Mouse (Mus musculus): ENCODE measurements around the gene Fam120a. TPM values are rescaled to one million over a fixed set of nuclear protein-coding genes. Genes with fewer than 3 reads are reported as not detected.
A peak's percentile ranks its signal among the peaks of the same experiment; 100 is the strongest.

Gene Fam120a
- polyA plus RNA-seq, 1 experiment from 2014 or later = 39.7 TPM

DNA sequence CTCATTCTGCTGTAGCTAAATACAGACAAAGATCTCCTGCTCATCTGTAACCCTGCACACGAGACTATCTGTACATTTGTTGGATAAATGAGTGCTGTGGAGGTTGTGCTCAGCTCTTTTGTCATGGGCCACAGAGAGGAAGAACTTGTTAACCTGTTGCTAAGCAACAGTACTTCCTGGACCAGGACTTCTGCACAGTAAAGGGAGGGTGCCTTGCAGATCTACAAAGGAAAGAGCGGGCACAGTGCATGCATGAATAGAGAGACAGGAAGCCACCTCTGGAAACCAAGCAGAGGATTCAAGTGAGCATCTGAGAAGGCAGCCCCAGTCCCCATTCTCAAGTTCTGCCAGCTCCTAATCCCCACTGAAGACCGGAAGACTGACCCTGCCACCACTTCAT is 27.1 kb upstream of the Fam120a start:
- no peak overlapping the region for H3K27ac ChIP-seq (replicated peaks; ENCODE audit: low read depth, low read length)
- 30% methylated on average over 3 of the region's 3 CpGs for WGBS
- no peak overlapping the region for H3K4me2 ChIP-seq (ENCODE audit: low read depth, low read length)
- no peaks in the 10 kb centered on the region for H3K9me3 ChIP-seq (ENCODE audit: control insufficient read depth, low read length)
- no peak overlapping the region for H3K4me3 ChIP-seq (ENCODE audit: low read depth, low read length)
- H3K9ac ChIP-seq (ENCODE audit: low read depth, low read length) = no peak overlapping the region
- DNase-seq (ENCODE audit: low spot score) (peak; percentile 58), ATAC-seq (ENCODE audit: low read depth) (no peak)
- H3K27me3 ChIP-seq (replicated peaks; ENCODE audit: control insufficient read depth, insufficient read depth, low read length) = no peaks in the 10 kb centered on the region
- H3K4me1 ChIP-seq (ENCODE audit: control insufficient read depth, insufficient read depth, low read length) = no peaks in the 10 kb centered on the region
- no peaks in the 10 kb centered on the region for H3K36me3 ChIP-seq (ENCODE audit: control insufficient read depth, insufficient read depth, low read length)

DNA sequence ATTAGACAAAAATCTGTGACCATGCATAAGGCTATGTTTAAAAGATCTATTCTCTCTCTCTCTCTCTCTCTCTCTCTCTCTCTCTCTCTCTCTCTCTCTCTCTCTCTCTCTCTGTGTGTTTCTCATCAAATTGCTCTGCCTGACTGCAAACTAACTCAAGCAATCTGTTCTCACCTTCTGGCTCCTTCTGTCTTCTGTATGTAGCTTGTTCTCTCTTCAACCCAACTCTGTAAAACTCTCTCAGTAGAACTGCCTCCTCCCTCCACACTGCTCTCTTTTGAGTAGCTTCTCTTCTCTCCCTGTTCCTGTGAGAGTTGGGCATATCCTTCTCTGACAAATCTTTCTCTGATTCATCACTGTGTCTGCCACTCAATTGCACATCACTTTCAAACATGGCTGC is 25.1 kb upstream of the Fam120a start:
- Histone ChIP-seq H3K4me3 (ENCODE audit: low read depth, low read length) (no peak overlapping the region), H3K27me3 (replicated peaks; ENCODE audit: control insufficient read depth, insufficient read depth, low read length) (no peaks in the 10 kb centered on the region), H3K27ac (replicated peaks; ENCODE audit: low read depth, low read length) (no peak overlapping the region), H3K9ac (ENCODE audit: low read depth, low read length) (no peak overlapping the region), H3K4me1 (ENCODE audit: control insufficient read depth, insufficient read depth, low read length) (no peaks in the 10 kb centered on the region), H3K4me2 (ENCODE audit: low read depth, low read length) (no peak overlapping the region), H3K36me3 (ENCODE audit: control insufficient read depth, insufficient read depth, low read length) (no peaks in the 10 kb centered on the region), H3K9me3 (ENCODE audit: control insufficient read depth, low read length) (no peaks in the 10 kb centered on the region)
- no peak for ATAC-seq (ENCODE audit: low read depth)
- DNase-seq (ENCODE audit: low spot score) = no peak

DNA sequence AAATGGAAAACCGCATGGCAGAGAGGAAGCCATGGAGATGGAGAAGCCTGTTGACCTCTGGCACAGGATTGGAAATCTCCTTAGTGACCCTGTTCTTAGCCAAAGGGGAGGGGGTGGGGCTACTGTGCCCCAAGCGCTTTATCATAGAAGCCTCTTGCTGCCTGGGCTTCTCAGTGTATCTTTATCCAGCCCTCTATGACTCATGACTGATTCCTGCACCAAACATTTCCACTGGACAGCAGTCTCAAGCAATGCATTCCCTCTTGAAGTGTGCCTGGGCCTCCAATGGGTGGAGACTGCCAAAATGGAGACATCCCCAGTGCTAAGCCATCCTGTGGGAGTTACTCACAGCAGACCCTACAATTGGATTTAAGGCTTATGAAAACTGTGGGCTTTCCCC is 22.3 kb upstream of the Fam120a start:
- Histone ChIP-seq H3K27ac (replicated peaks; ENCODE audit: low read depth, low read length) (no peak overlapping the region), H3K27me3 (replicated peaks; ENCODE audit: control insufficient read depth, insufficient read depth, low read length) (no peaks in the 10 kb centered on the region), H3K4me1 (ENCODE audit: control insufficient read depth, insufficient read depth, low read length) (no peaks in the 10 kb centered on the region), H3K4me2 (ENCODE audit: low read depth, low read length) (no peak overlapping the region), H3K9ac (ENCODE audit: low read depth, low read length) (no peak overlapping the region), H3K4me3 (ENCODE audit: low read depth, low read length) (no peak overlapping the region), H3K9me3 (ENCODE audit: control insufficient read depth, low read length) (no peaks in the 10 kb centered on the region), H3K36me3 (ENCODE audit: control insufficient read depth, insufficient read depth, low read length) (no peaks in the 10 kb centered on the region)
- DNase-seq (ENCODE audit: low spot score) (no peak), ATAC-seq (ENCODE audit: low read depth) (no peak)
- 84% methylated on average over 2 of the region's 2 CpGs for WGBS

DNA sequence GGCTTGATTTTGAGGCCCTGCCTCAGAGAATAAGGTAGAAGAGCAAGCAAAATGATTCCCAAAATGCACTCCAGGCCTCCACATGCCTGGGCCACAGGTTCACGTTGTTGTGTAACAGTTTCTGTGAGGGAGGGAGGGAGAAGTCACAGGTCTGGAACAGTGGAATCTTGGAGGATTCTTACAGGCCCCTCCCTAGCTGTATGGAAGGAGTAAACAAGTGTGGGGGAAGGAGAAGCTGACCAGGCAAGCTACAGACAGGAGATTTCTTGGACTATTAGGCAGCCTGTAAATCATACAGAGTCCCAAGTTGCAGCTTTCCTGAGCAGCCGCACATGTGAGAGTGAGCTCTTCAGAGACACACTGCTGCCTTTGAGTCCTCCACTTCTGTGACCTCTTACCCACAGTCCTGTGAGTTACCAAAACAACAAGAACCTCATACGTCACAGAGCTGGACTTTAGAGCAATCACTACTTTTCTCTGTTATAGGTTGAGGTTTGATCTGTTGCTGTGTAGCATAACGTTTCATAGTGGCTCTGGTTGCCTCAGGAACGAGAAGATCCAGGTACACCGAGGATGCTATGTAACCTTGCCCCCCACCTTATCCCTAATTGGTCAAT is 14.8 kb upstream of the Fam120a start:
- no peak for ATAC-seq (ENCODE audit: low read depth)
- H3K27ac ChIP-seq (replicated peaks; ENCODE audit: low read depth, low read length) = 0 out of 2 replicates have a peak overlapping the region, but pooled peaks have one; percentile 21
- peak; percentile 10 for DNase-seq (ENCODE audit: low spot score)
- no peak overlapping the region for H3K4me3 ChIP-seq (ENCODE audit: low read depth, low read length)
- no peaks in the 10 kb centered on the region for H3K36me3 ChIP-seq (ENCODE audit: control insufficient read depth, insufficient read depth, low read length)
- H3K4me2 ChIP-seq (ENCODE audit: low read depth, low read length) = no peak overlapping the region
- H3K27me3 ChIP-seq (replicated peaks; ENCODE audit: control insufficient read depth, insufficient read depth, low read length) = no peaks in the 10 kb centered on the region
- peaks cover 5% of the 10 kb centered on the region for H3K4me1 ChIP-seq (ENCODE audit: control insufficient read depth, insufficient read depth, low read length)
- 76% methylated on average over 6 of the region's 6 CpGs for WGBS
- no peak overlapping the region for H3K9ac ChIP-seq (ENCODE audit: low read depth, low read length)
- H3K9me3 ChIP-seq (ENCODE audit: control insufficient read depth, low read length) = no peaks in the 10 kb centered on the region

DNA sequence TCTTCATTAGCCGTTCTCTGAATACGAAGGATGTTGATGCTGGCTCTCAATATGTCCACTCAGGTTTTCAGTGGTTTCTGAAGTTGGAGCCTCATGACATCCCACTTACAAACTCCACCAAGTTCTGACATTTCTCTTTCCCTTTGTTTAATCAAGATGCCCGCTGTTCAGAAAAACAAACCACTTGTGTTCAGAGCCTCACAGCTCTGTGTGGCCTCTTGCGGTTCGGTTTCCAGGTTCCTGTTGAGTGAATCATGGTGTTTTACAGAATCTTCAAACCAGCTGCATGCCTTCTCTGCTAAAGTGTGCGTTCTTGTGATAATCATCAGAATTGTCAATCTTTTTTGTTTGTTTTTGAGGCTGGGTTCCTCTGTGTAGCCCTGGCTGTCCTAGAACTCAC is 11.3 kb upstream of the Fam120a start:
- no peaks in the 10 kb centered on the region for H3K36me3 ChIP-seq (ENCODE audit: control insufficient read depth, insufficient read depth, low read length)
- no peak overlapping the region for H3K4me3 ChIP-seq (ENCODE audit: low read depth, low read length)
- WGBS = 57% methylated on average over 6 of the region's 6 CpGs
- H3K27ac ChIP-seq (replicated peaks; ENCODE audit: low read depth, low read length) = no peak overlapping the region
- H3K9ac ChIP-seq (ENCODE audit: low read depth, low read length) = no peak overlapping the region
- no peaks in the 10 kb centered on the region for H3K9me3 ChIP-seq (ENCODE audit: control insufficient read depth, low read length)
- H3K4me2 ChIP-seq (ENCODE audit: low read depth, low read length) = no peak overlapping the region
- no peaks in the 10 kb centered on the region for H3K27me3 ChIP-seq (replicated peaks; ENCODE audit: control insufficient read depth, insufficient read depth, low read length)
- ATAC-seq (ENCODE audit: low read depth) (no peak), DNase-seq (ENCODE audit: low spot score) (peak; percentile 16)
- H3K4me1 ChIP-seq (ENCODE audit: control insufficient read depth, insufficient read depth, low read length) = peaks cover 5% of the 10 kb centered on the region

DNA sequence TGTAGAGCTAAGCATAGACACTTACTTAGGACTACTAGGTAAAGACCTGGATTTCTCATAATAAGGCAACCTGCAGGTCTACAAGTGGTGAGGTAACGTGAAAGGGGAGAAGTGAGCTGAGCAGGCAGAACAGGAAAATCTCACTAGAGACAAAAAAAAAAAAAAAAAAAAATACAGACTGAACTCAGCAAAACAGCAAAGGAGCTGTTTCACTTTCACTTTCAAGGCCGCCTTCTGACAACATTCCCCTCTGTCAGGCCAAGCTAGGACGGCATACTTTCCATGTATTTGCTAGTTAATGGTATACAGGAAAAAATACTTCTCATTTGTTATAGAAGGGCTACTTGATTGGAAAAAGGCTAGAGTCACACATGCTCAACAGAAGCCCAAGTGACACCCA is 10.0 kb upstream of the Fam120a start:
- peaks cover 5% of the 10 kb centered on the region for H3K4me1 ChIP-seq (ENCODE audit: control insufficient read depth, insufficient read depth, low read length)
- 65% methylated on average over 3 of the region's 3 CpGs for WGBS
- H3K9ac ChIP-seq (ENCODE audit: low read depth, low read length) = no peak overlapping the region
- ATAC-seq (ENCODE audit: low read depth) (no peak), DNase-seq (ENCODE audit: low spot score) (peak; percentile 56)
- no peaks in the 10 kb centered on the region for H3K9me3 ChIP-seq (ENCODE audit: control insufficient read depth, low read length)
- H3K27me3 ChIP-seq (replicated peaks; ENCODE audit: control insufficient read depth, insufficient read depth, low read length) = no peaks in the 10 kb centered on the region
- no peak overlapping the region for H3K4me2 ChIP-seq (ENCODE audit: low read depth, low read length)
- no peaks in the 10 kb centered on the region for H3K36me3 ChIP-seq (ENCODE audit: control insufficient read depth, insufficient read depth, low read length)
- no peak overlapping the region for H3K4me3 ChIP-seq (ENCODE audit: low read depth, low read length)
- no peak overlapping the region for H3K27ac ChIP-seq (replicated peaks; ENCODE audit: low read depth, low read length)

DNA sequence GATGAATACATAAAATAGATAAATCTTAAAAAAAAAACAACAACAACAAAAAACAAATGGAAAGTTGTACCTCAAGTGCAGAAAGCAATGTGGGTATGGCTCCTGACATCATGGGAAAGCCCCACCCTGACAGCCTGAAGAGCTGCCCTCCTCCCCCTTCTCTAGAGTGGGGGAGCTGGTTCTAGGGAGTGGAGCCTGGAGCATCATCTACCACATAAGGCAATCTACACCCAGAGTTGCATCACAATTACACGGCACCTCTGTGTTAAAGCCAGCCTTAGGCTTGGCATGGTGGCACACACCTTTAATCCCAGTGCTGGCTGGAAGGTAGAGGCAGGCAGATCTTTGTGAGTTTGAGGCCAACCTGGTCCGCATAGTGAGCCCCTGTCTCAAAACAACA is 6.9 kb upstream of the Fam120a start:
- no peak overlapping the region for H3K4me3 ChIP-seq (ENCODE audit: low read depth, low read length)
- ATAC-seq (ENCODE audit: low read depth) = no peak
- 80% methylated on average over 2 of the region's 2 CpGs for WGBS

DNA sequence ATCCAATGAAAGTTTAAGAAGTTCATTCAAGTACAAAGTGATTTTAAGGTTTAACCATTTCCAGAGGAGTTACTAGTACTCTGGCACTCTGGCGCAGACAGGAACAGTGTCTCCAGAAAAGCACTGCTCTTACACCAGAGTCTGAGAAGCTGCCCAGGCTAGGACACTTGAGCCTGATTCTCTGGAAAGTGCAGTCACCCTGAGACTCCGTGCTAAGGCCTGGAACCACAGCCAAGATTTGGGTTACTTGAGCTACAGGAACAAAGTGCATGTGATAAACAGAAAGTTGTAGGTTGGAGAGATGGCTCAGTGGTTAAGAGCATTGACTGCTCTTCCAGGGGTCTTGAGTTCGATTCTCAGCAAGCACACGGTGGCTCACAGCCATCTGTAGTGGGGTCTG is 6.4 kb upstream of the Fam120a start:
- Histone ChIP-seq H3K4me2 (ENCODE audit: low read depth, low read length) (no peak overlapping the region), H3K4me3 (ENCODE audit: low read depth, low read length) (no peak overlapping the region), H3K27ac (replicated peaks; ENCODE audit: low read depth, low read length) (no peak overlapping the region), H3K9ac (ENCODE audit: low read depth, low read length) (no peak overlapping the region), H3K9me3 (ENCODE audit: control insufficient read depth, low read length) (no peaks in the 10 kb centered on the region), H3K27me3 (replicated peaks; ENCODE audit: control insufficient read depth, insufficient read depth, low read length) (no peaks in the 10 kb centered on the region), H3K36me3 (ENCODE audit: control insufficient read depth, insufficient read depth, low read length) (0 out of 2 replicates have a peak, but pooled peaks cover 5% of the 10 kb centered on the region), H3K4me1 (ENCODE audit: control insufficient read depth, insufficient read depth, low read length) (peaks cover 6% of the 10 kb centered on the region; the same call in 1 of the 2 replicates)
- DNase-seq (ENCODE audit: low spot score) (no peak), ATAC-seq (ENCODE audit: low read depth) (no peak)
- WGBS = 80% methylated on average over 4 of the region's 4 CpGs

More for the DNA sequence above, 6.9 kb upstream of the Fam120a start:
- DNase-seq (ENCODE audit: low spot score) = no peak
- Histone ChIP-seq H3K9ac (ENCODE audit: low read depth, low read length) (no peak overlapping the region), H3K9me3 (ENCODE audit: control insufficient read depth, low read length) (no peaks in the 10 kb centered on the region), H3K4me2 (ENCODE audit: low read depth, low read length) (no peak overlapping the region), H3K27me3 (replicated peaks; ENCODE audit: control insufficient read depth, insufficient read depth, low read length) (no peaks in the 10 kb centered on the region), H3K4me1 (ENCODE audit: control insufficient read depth, insufficient read depth, low read length) (peaks cover 6% of the 10 kb centered on the region; the same call in 1 of the 2 replicates), H3K36me3 (ENCODE audit: control insufficient read depth, insufficient read depth, low read length) (0 out of 2 replicates have a peak, but pooled peaks cover 5% of the 10 kb centered on the region), H3K27ac (replicated peaks; ENCODE audit: low read depth, low read length) (no peak overlapping the region)

DNA sequence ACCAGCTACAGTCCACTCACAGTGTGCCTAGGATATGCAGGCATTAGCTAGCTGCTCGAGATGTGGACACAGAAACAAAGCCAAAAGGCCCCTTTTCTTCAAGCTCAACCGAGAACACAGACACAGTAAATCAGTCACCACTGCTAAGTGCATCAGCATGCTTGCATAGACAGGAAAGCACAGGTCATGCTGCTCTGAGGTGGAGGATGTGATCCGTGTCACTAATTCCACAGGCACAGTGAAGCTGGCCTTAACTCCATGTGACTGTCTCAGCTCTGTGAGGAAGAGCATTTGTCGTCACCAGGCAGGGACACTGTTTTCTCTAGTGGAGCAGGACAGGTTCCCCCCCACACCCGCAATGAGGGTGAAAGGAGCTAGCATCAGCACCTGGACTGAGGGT is 5.4 kb upstream of the Fam120a start:
- Histone ChIP-seq H3K4me1 (ENCODE audit: control insufficient read depth, insufficient read depth, low read length) (peaks cover 11% of the 10 kb centered on the region; the same call in 1 of the 2 replicates), H3K4me3 (ENCODE audit: low read depth, low read length) (no peak overlapping the region), H3K27ac (replicated peaks; ENCODE audit: low read depth, low read length) (no peak overlapping the region), H3K36me3 (ENCODE audit: control insufficient read depth, insufficient read depth, low read length) (0 out of 2 replicates have a peak, but pooled peaks cover 5% of the 10 kb centered on the region), H3K9ac (ENCODE audit: low read depth, low read length) (no peak overlapping the region), H3K27me3 (replicated peaks; ENCODE audit: control insufficient read depth, insufficient read depth, low read length) (no peaks in the 10 kb centered on the region), H3K9me3 (ENCODE audit: control insufficient read depth, low read length) (no peaks in the 10 kb centered on the region), H3K4me2 (ENCODE audit: low read depth, low read length) (no peak overlapping the region)
- DNase-seq (ENCODE audit: low spot score) (no peak), ATAC-seq (ENCODE audit: low read depth) (no peak)
- WGBS = 69% methylated on average over 5 of the region's 5 CpGs

All from embryonic facial prominence, embryonic 14.5 days (tissue).